Mouse (Mus musculus) thymus, adult 18-20 months (tissue): ENCODE data around the gene P4htm.
"Not testable (repeated sequence)": the region's sequence is repeated elsewhere in the genome, so short reads cannot be mapped to it uniquely, and the experiment has no call there.

Experiments used
- DNase-seq, 2 experiments: peaks; one replicate each; pipeline ENCODE4 v3.0.0; 2022; ENCODE audit warnings: mixed read lengths in 2 of 2

P4htm gene

GRCm38 (mm10) chr9:108596998-108597764, at the start of gene P4htm:
Gene P4htm (minus strand): TSS chr9:108597667.
- peak; percentile 22 to 29 for DNase-seq

GRCm38 (mm10) chr9:108639825-108640224, 42.4 kb upstream of the P4htm start:
- DNase-seq: no peak

GRCm38 (mm10) chr9:108635415-108635814, 37.9 kb upstream of the P4htm start:
- DNase-seq: no peak

- DNase-seq: no peak
Measured at GRCm38 (mm10) chr9:108633846-108634245, 36.4 kb upstream of the P4htm start.

- no peak for DNase-seq
Measured at GRCm38 (mm10) chr9:108632375-108632774, 34.9 kb upstream of the P4htm start.

- no peak for DNase-seq
Measured at GRCm38 (mm10) chr9:108631631-108632256, 34.3 kb upstream of the P4htm start.

- DNase-seq: no peak
Measured at GRCm38 (mm10) chr9:108630683-108631082, 33.2 kb upstream of the P4htm start.

GRCm38 (mm10) chr9:108628141-108628540, 30.7 kb upstream of the P4htm start:
- no peak for DNase-seq

- DNase-seq: no peak
Measured at GRCm38 (mm10) chr9:108626498-108626897, 29.0 kb upstream of the P4htm start.

GRCm38 (mm10) chr9:108617301-108617700, 19.8 kb upstream of the P4htm start:
- DNase-seq: no peak

GRCm38 (mm10) chr9:108611488-108611887, 14.0 kb upstream of the P4htm start:
- DNase-seq: no peak

- DNase-seq: no peak
Measured at GRCm38 (mm10) chr9:108608889-108609288, 11.4 kb upstream of the P4htm start.

- DNase-seq: not testable (repeated sequence)
Measured at GRCm38 (mm10) chr9:108607929-108608328, 10.5 kb upstream of the P4htm start.

- DNase-seq: no peak
Measured at GRCm38 (mm10) chr9:108601986-108602385, 4.5 kb upstream of the P4htm start.

GRCm38 (mm10) chr9:108600011-108600410, 2.5 kb upstream of the P4htm start:
- DNase-seq: no peak

GRCm38 (mm10) chr9:108599021-108599566, 1.6 kb upstream of the P4htm start:
- DNase-seq: no peak

GRCm38 (mm10) chr9:108594354-108594753, 3.1 kb downstream of the P4htm start:
- DNase-seq: no peak

- no peak for DNase-seq
Measured at GRCm38 (mm10) chr9:108591462-108591861, 6.0 kb downstream of the P4htm start.

- DNase-seq: peak in 1 of 2 experiments; percentile 13
Measured at GRCm38 (mm10) chr9:108589229-108589628, 8.2 kb downstream of the P4htm start.

- DNase-seq: no peak
Measured at GRCm38 (mm10) chr9:108587571-108588180, 9.8 kb downstream of the P4htm start.

- DNase-seq: no peak
Measured at GRCm38 (mm10) chr9:108579344-108579690, 18.1 kb downstream of the P4htm start.

GRCm38 (mm10) chr9:108578545-108579343, 18.7 kb downstream of the P4htm start, which contains the start of gene Wdr6:
Gene Wdr6 (minus strand): TSS chr9:108578739.
- DNase-seq: peak; percentile 93 to 95
